Mouse (Mus musculus) CH12.LX (cell line): Measurements from ENCODE around the gene Lrch4.

Source experiments
- BHLHE40 ChIP-seq: IDR thresholded peaks from 2 replicates; pipeline ENCODE4 v1.6.1; 2011; ENCODE audit warnings: mild to moderate bottlenecking, low read depth, low read length, improper control_type of control experiment
- CHD2 ChIP-seq: IDR thresholded peaks from 2 replicates; pipeline ENCODE4 v1.6.1; 2011; ENCODE audit warnings: low read length, improper control_type of control experiment
- CTCF ChIP-seq, 2 experiments: IDR thresholded peaks in 1 of 2; conservative IDR thresholded peaks in 1 of 2; 2 replicates each; pipeline ENCODE4 v1.5.1; 2011 to 2012; ENCODE audit warnings: low read depth in 2 of 2, low read length in 2 of 2, improper control_type of control experiment in 1 of 2, inconsistent platforms in 1 of 2, mild to moderate bottlenecking in 1 of 2, moderate library complexity in 1 of 2
- EP300 ChIP-seq: IDR thresholded peaks from 2 replicates; pipeline ENCODE4 v1.6.1; 2011; ENCODE audit warnings: low read length, improper control_type of control experiment
- MAZ ChIP-seq: IDR thresholded peaks from 2 replicates; pipeline ENCODE4 v1.6.1; 2012; ENCODE audit warnings: low read depth, mild to moderate bottlenecking, inconsistent platforms, low read length, improper control_type of control experiment, moderate library complexity
- MEF2A ChIP-seq: IDR thresholded peaks from 2 replicates; pipeline ENCODE4 v1.6.1; 2014; ENCODE audit warnings: low read depth, mild to moderate bottlenecking, inconsistent platforms, low read length, improper control_type of control experiment, borderline replicate concordance
- POLR2A ChIP-seq: IDR thresholded peaks from 2 replicates; pipeline ENCODE4 v1.6.1; 2011; ENCODE audit warnings: low read depth, mild to moderate bottlenecking, improper control_type of control experiment, low read length
- POLR2AphosphoS2 ChIP-seq: IDR thresholded peaks from 2 replicates; pipeline ENCODE4 v1.6.1; 2011; ENCODE audit warnings: low read depth, low read length, improper control_type of control experiment
- SIN3A ChIP-seq: IDR thresholded peaks from 2 replicates; pipeline ENCODE4 v1.6.1; 2012; ENCODE audit warnings: low read length, improper control_type of control experiment, inconsistent platforms
- ZC3H11A ChIP-seq: IDR thresholded peaks from 2 replicates; pipeline ENCODE4 v1.6.1; 2012; ENCODE audit warnings: low read depth, mild to moderate bottlenecking, inconsistent platforms, low read length, improper control_type of control experiment

- TF ChIP-seq CTCF (conservative IDR thresholded peaks at IDR 0.05 in 1 of 2, IDR thresholded peaks at IDR 0.05 in 1 of 2; ENCODE audit: low read depth in 2 of 2, low read length in 2 of 2) (no peak), POLR2AphosphoS2 (no peak), EP300 (no peak), POLR2A (no peak), CHD2 (no peak), ZC3H11A (no peak), MAZ (no peak), SIN3A (no peak), BHLHE40 (no peak), MEF2A (no peak)
Observed at GRCm38 (mm10) chr5:137597625-137598024, 31.3 kb upstream of the Lrch4 start.
